Mouse (Mus musculus) retina, postnatal 1 day (tissue): Measurements from ENCODE around the gene Olfr1513.
"Not testable (repeated sequence)": the region's sequence is repeated elsewhere in the genome, so short reads cannot be mapped to it uniquely, and the experiment has no call there.

Experiments
- DNase-seq: peaks from one replicate; pipeline ENCODE4 v3.0.0-alpha.2; 2012

The Olfr1513 gene

GRCm38 (mm10) chr14:52356308-52356707, at the start of gene Olfr1513:
Gene Olfr1513, minus strand, starts transcription at chr14:52356408.
- no peak for DNase-seq

GRCm38 (mm10) chr14:52397279-52397678, 41.1 kb upstream of the Olfr1513 start, which contains the start of gene Olfr1511:
Gene Olfr1511, minus strand, starts transcription at chr14:52397379.
- DNase-seq, result no peak

- not testable (repeated sequence) for DNase-seq
These were observed 34.1 kb upstream of the Olfr1513 start for GRCm38 (mm10) chr14:52390084-52390848.

- DNase-seq, result no peak
These were observed 22.9 kb upstream of the Olfr1513 start, which contains the start of gene Olfr1512 for GRCm38 (mm10) chr14:52379068-52379467. Gene Olfr1512, minus strand, starts transcription at chr14:52379168.

GRCm38 (mm10) chr14:52368741-52369140, 12.5 kb upstream of the Olfr1513 start:
- no peak for DNase-seq

- DNase-seq, result no peak
These were observed 16.7 kb downstream of the Olfr1513 start for GRCm38 (mm10) chr14:52339512-52339852.

- peak; percentile 86 for DNase-seq
These were observed 17.3 kb downstream of the Olfr1513 start for GRCm38 (mm10) chr14:52338751-52339511.

GRCm38 (mm10) chr14:52332171-52332570, 24.0 kb downstream of the Olfr1513 start:
- no peak for DNase-seq

GRCm38 (mm10) chr14:52331069-52331750, 25.0 kb downstream of the Olfr1513 start:
- DNase-seq, result peak; percentile 19

- peak; percentile 22 for DNase-seq
These were observed 28.0 kb downstream of the Olfr1513 start, which contains the start of gene Sall2 for GRCm38 (mm10) chr14:52327910-52328812. Gene Sall2, minus strand, starts transcription at chr14:52328762.

GRCm38 (mm10) chr14:52327375-52327901, 28.8 kb downstream of the Olfr1513 start:
- peak; percentile 56 for DNase-seq

- peak; percentile 61 for DNase-seq
These were observed 30.3 kb downstream of the Olfr1513 start for GRCm38 (mm10) chr14:52325890-52326289.

- DNase-seq, result no peak
These were observed 36.8 kb downstream of the Olfr1513 start for GRCm38 (mm10) chr14:52319361-52319760.

GRCm38 (mm10) chr14:52316441-52317225, 39.6 kb downstream of the Olfr1513 start:
- DNase-seq, result peak; percentile 74

GRCm38 (mm10) chr14:52315792-52316440, 40.3 kb downstream of the Olfr1513 start:
- DNase-seq, result peak; percentile 89

- no peak for DNase-seq
These were observed 40.9 kb downstream of the Olfr1513 start for GRCm38 (mm10) chr14:52315283-52315780.

GRCm38 (mm10) chr14:52314808-52315150, 41.4 kb downstream of the Olfr1513 start:
- DNase-seq, result no peak

- no peak for DNase-seq
These were observed 42.0 kb downstream of the Olfr1513 start for GRCm38 (mm10) chr14:52313931-52314807.

- no peak for DNase-seq
These were observed 45.3 kb downstream of the Olfr1513 start for GRCm38 (mm10) chr14:52310906-52311305.
